12 mouse cellular contexts compared by ENCODE assay signal in the genomic region with DNA sequence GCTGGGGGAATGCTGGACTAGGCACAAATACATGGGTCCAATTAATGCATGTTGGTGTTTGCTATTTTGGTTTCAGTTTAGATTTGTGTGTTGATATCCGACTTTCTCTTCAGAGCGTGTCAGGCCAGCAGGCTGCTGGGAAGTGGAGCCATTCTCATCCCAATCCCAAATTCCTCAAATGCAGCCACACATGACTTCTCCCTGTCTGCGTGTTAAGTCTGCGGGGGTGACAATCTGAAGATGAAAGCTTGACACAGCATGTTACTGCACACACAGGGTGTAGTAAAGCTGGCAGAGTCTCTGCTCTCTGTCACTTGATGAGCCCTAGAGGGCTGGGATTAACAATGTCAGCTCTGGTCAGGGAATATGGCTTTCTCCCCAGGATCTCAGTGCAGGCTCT. TPM values are rescaled to one million over a fixed set of nuclear protein-coding genes. Genes with fewer than 3 reads are reported as not detected.
A peak's percentile ranks its signal among the peaks of the same experiment; 100 is the strongest.
DNase-seq lines count a peak whose midpoint lies in the region; ATAC-seq and TF ChIP-seq lines count a peak whose summit lies in the region.
"Had no signal": no experiment of that assay in that cellular context is flagged by ENCODE, and none has a peak within 500 bp of the region (broad histone marks: within the 10 kb centered on the region; RNA-seq: fewer than 3 reads in every experiment).

No protein-coding gene starts in this region.

- no peak overlapping the region for H3K4me3 ChIP-seq in heart, embryonic 12.5 days
- no peak overlapping the region for H3K4me3 ChIP-seq in heart, embryonic 11.5 days (ENCODE audit: low read depth, low read length)
- H3K4me3 ChIP-seq in midbrain, embryonic 10.5 days: peak overlapping the region; percentile 31
- H3K4me3 ChIP-seq in midbrain, postnatal 0 days (ENCODE audit: low read depth, low read length): no peak overlapping the region
- no peak overlapping the region for H3K4me3 ChIP-seq in hindbrain, embryonic 12.5 days
- H3K4me3 ChIP-seq in neural tube, embryonic 13.5 days: no peak overlapping the region
- H3K4me3 ChIP-seq: layer of hippocampus, adult 2 months; myocyte; stomach, embryonic 15.5 days had no signal

- no peaks in the 10 kb centered on the region for H3K36me3 ChIP-seq in heart, embryonic 12.5 days
- H3K36me3 ChIP-seq in heart, embryonic 11.5 days (ENCODE audit: control insufficient read depth, insufficient read depth, low read length): no peaks in the 10 kb centered on the region
- no peaks in the 10 kb centered on the region for H3K36me3 ChIP-seq in midbrain, embryonic 10.5 days
- H3K36me3 ChIP-seq in midbrain, postnatal 0 days (ENCODE audit: insufficient read depth, low read length): no peaks in the 10 kb centered on the region
- no peaks in the 10 kb centered on the region for H3K36me3 ChIP-seq in hindbrain, embryonic 12.5 days
- no peaks in the 10 kb centered on the region for H3K36me3 ChIP-seq in neural tube, embryonic 13.5 days
- H3K36me3 ChIP-seq: stomach, embryonic 15.5 days had no signal

- H3K4me2 ChIP-seq in heart, embryonic 12.5 days: no peak overlapping the region
- no peak overlapping the region for H3K4me2 ChIP-seq in heart, embryonic 11.5 days
- no peak overlapping the region for H3K4me2 ChIP-seq in midbrain, postnatal 0 days (ENCODE audit: low read depth, low read length, poor library complexity, severe bottlenecking)
- H3K4me2 ChIP-seq in hindbrain, embryonic 12.5 days (replicated peaks): peak overlapping the region; percentile 36
- no peak overlapping the region for H3K4me2 ChIP-seq in neural tube, embryonic 13.5 days
- H3K4me2 ChIP-seq: stomach, embryonic 15.5 days had no signal

- H3K27me3 ChIP-seq in heart, embryonic 12.5 days (replicated peaks): no peaks in the 10 kb centered on the region
- no peaks in the 10 kb centered on the region for H3K27me3 ChIP-seq in heart, embryonic 11.5 days (ENCODE audit: control insufficient read depth, insufficient read depth, low read length)
- H3K27me3 ChIP-seq in midbrain, embryonic 10.5 days (ENCODE audit: low read depth, poor library complexity, severe bottlenecking): 0 out of 2 replicates have a peak, but pooled peaks cover 5% of the 10 kb centered on the region
- H3K27me3 ChIP-seq in midbrain, postnatal 0 days (ENCODE audit: insufficient read depth, low read length): no peaks in the 10 kb centered on the region
- no peaks in the 10 kb centered on the region for H3K27me3 ChIP-seq in hindbrain, embryonic 12.5 days
- no peaks in the 10 kb centered on the region for H3K27me3 ChIP-seq in neural tube, embryonic 13.5 days
- H3K27me3 ChIP-seq: stomach, embryonic 15.5 days had no signal

- ATAC-seq in heart, embryonic 12.5 days (ENCODE audit: insufficient number of reproducible peaks, low FRiP score): no peak
- ATAC-seq in heart, embryonic 11.5 days (replicated peaks; ENCODE audit: insufficient number of reproducible peaks, low FRiP score, low TSS enrichment): no peak
- no peak for ATAC-seq in midbrain, postnatal 0 days (ENCODE audit: low FRiP score)
- peak; percentile 48 for ATAC-seq in hindbrain, embryonic 12.5 days (ENCODE audit: low FRiP score)
- 0 out of 2 replicates have a peak, but pooled peaks have one; percentile 50 for ATAC-seq in neural tube, embryonic 13.5 days (ENCODE audit: low read depth)

- peak; percentile 28 for DNase-seq in midbrain, embryonic 10.5 days (ENCODE audit: low spot score)
- no peak for DNase-seq in midbrain, postnatal 0 days (ENCODE audit: low spot score)
- no peak for DNase-seq in thymus, postnatal 25 days
- DNase-seq in layer of hippocampus, adult 11-12 months (ENCODE audit: low spot score): no peak
- DNase-seq: cerebellum, adult 8-10 months had no signal

- peaks cover 30% of the 10 kb centered on the region for H3K4me1 ChIP-seq in heart, embryonic 12.5 days (replicated peaks)
- peaks cover 20% of the 10 kb centered on the region for H3K4me1 ChIP-seq in heart, embryonic 11.5 days (ENCODE audit: control insufficient read depth, insufficient read depth, low read length)
- peaks cover 46% of the 10 kb centered on the region for H3K4me1 ChIP-seq in midbrain, embryonic 10.5 days
- no peaks in the 10 kb centered on the region for H3K4me1 ChIP-seq in midbrain, postnatal 0 days (ENCODE audit: insufficient read depth, low read length)
- H3K4me1 ChIP-seq in hindbrain, embryonic 12.5 days: peaks cover 31% of the 10 kb centered on the region
- peaks cover 17% of the 10 kb centered on the region for H3K4me1 ChIP-seq in neural tube, embryonic 13.5 days (replicated peaks)

- WGBS in heart, embryonic 12.5 days: 46% methylated on average over 4 of the region's 4 CpGs
- 44% methylated on average over 4 of the region's 4 CpGs for WGBS in heart, embryonic 11.5 days (ENCODE audit: insufficient replicate concordance)
- 14% methylated on average over 4 of the region's 4 CpGs for WGBS in midbrain, embryonic 10.5 days
- WGBS in midbrain, postnatal 0 days: 12% methylated on average over 4 of the region's 4 CpGs
- 18% methylated on average over 4 of the region's 4 CpGs for WGBS in hindbrain, embryonic 12.5 days
- WGBS in neural tube, embryonic 13.5 days: 32% methylated on average over 4 of the region's 4 CpGs

- no peak for TF ChIP-seq CTCF in midbrain, postnatal 0 days (IDR thresholded peaks at IDR 0.05)

- H3K9ac ChIP-seq in heart, embryonic 12.5 days: no peak overlapping the region
- H3K9ac ChIP-seq in heart, embryonic 11.5 days (ENCODE audit: low read depth, low read length): no peak overlapping the region
- H3K9ac ChIP-seq in midbrain, postnatal 0 days (replicated peaks; ENCODE audit: low read length, poor library complexity, severe bottlenecking): no peak overlapping the region
- no peak overlapping the region for H3K9ac ChIP-seq in hindbrain, embryonic 12.5 days
- 0 out of 2 replicates have a peak overlapping the region, but pooled peaks have one; percentile 38 for H3K9ac ChIP-seq in neural tube, embryonic 13.5 days
- H3K9ac ChIP-seq: stomach, embryonic 15.5 days had no signal

- H3K9me3 ChIP-seq in heart, embryonic 12.5 days (replicated peaks): no peaks in the 10 kb centered on the region
- H3K9me3 ChIP-seq in heart, embryonic 11.5 days (replicated peaks; ENCODE audit: control insufficient read depth, low read length): no peaks in the 10 kb centered on the region
- no peaks in the 10 kb centered on the region for H3K9me3 ChIP-seq in midbrain, embryonic 10.5 days (replicated peaks)
- no peaks in the 10 kb centered on the region for H3K9me3 ChIP-seq in midbrain, postnatal 0 days (ENCODE audit: low read length)
- no peaks in the 10 kb centered on the region for H3K9me3 ChIP-seq in hindbrain, embryonic 12.5 days (replicated peaks)
- H3K9me3 ChIP-seq in neural tube, embryonic 13.5 days: no peaks in the 10 kb centered on the region
- H3K9me3 ChIP-seq: stomach, embryonic 15.5 days had no signal

- 0 out of 2 replicates have a peak overlapping the region, but pooled peaks have one; percentile 27 for H3K27ac ChIP-seq in heart, embryonic 12.5 days (ENCODE audit: poor library complexity, severe bottlenecking)
- H3K27ac ChIP-seq in heart, embryonic 11.5 days (ENCODE audit: low read depth, low read length): no peak overlapping the region
- H3K27ac ChIP-seq in midbrain, embryonic 10.5 days (replicated peaks): peak overlapping the region; percentile 82
- no peak overlapping the region for H3K27ac ChIP-seq in midbrain, postnatal 0 days (ENCODE audit: low read depth, low read length)
- peak overlapping the region; percentile 48; the same call in 1 of the 2 replicates for H3K27ac ChIP-seq in hindbrain, embryonic 12.5 days
- H3K27ac ChIP-seq in neural tube, embryonic 13.5 days (replicated peaks): 0 out of 2 replicates have a peak overlapping the region, but pooled peaks have one; percentile 18
- H3K27ac ChIP-seq: layer of hippocampus, adult 2 months; stomach, embryonic 15.5 days had no signal

RNA-seq across cellular contexts. Expression of gene Rasl11b, which starts 20.0 kb away (rescaled TPM):
- polyA plus RNA-seq in heart, embryonic 12.5 days (2016; fragmentation: Nextera tagmentation; extraction: Ambion mirVana): 107 TPM in 2 replicates
- 75.9 and 87.0 TPM in 2 replicates for polyA plus RNA-seq in heart, embryonic 11.5 days (2014; fragmentation: Nextera tagmentation; extraction: Ambion mirVana)
- 27.3 and 30.3 TPM in 2 replicates for polyA plus RNA-seq in midbrain, embryonic 10.5 days (2016; fragmentation: Nextera tagmentation; extraction: Ambion mirVana)
- total RNA-seq in midbrain, postnatal 0 days (2014; rRNA removed): 2.6 TPM in 2 replicates
- polyA plus RNA-seq in midbrain, postnatal 0 days (2015; fragmentation: Nextera tagmentation; extraction: Ambion mirVana): 9.2 and 10.6 TPM in 2 replicates
- 44.5 and 54.3 TPM in 2 replicates for polyA plus RNA-seq in hindbrain, embryonic 12.5 days (2016; fragmentation: Nextera tagmentation; extraction: Ambion mirVana)
- polyA plus RNA-seq in neural tube, embryonic 13.5 days (2015; fragmentation: Nextera tagmentation; extraction: Ambion mirVana): 23.6 and 27.8 TPM in 2 replicates

Comparison
In these comparisons a context has a peak if more than half of its experiments do, and no peak if none do; other contexts are left out.
1. H3K27ac ChIP-seq: peak in heart, embryonic 12.5 days (single experiment), midbrain, embryonic 10.5 days (single experiment), hindbrain, embryonic 12.5 days (single experiment) and neural tube, embryonic 13.5 days (single experiment); none in heart, embryonic 11.5 days (single experiment) and midbrain, postnatal 0 days (single experiment).
2. ATAC-seq: peak in hindbrain, embryonic 12.5 days (single experiment) and neural tube, embryonic 13.5 days (single experiment); none in heart, embryonic 12.5 days (single experiment), heart, embryonic 11.5 days (single experiment) and midbrain, postnatal 0 days (single experiment).